Mouse (Mus musculus) left cerebral cortex, postnatal 14 days (tissue): ENCODE measurements around the gene E330009J07Rik. TPM values are rescaled to one million over a fixed set of nuclear protein-coding genes. Genes with fewer than 3 reads are reported as not detected.

Experiments
- DNase-seq, 2 experiments: peaks; one replicate each; pipeline ENCODE4 v3.0.0; 2021 to 2022; ENCODE audit warnings: low spot score in 2 of 2, mixed read lengths in 1 of 2
- intact Hi-C: fragments of 180-260 bp; cut with DNase I; formaldehyde crosslinking; loops from one replicate; pipeline ENCODE4 v1.15.1; 2025
- long read RNA-seq, 2 experiments: library from polyadenylated mRNA; stranded (forward); transcript quantifications; one replicate each; pipeline ENCODE4 v2.0.0; 2021
- total RNA-seq, 2 experiments: library from RNA; stranded (reverse); gene quantifications; 2 replicates each; pipeline ENCODE4 v1.2.3; 2021

E330009J07Rik gene
- 10 to 100 TPM; 38.6 to 45.2 TPM for total RNA-seq
- long read RNA-seq, experiment 1, full-length matches to known transcripts: 26 of 33 reads
- long read RNA-seq, experiment 1, partial matches to known transcripts: 0 of 33 reads
- long read RNA-seq, experiment 1, other reads (novel, unspliced or antisense): 7 of 33 reads
- long read RNA-seq, experiment 2, full-length matches to known transcripts: 25 of 31 reads
- long read RNA-seq, experiment 2, partial matches to known transcripts: 0 of 31 reads
- long read RNA-seq, experiment 2, other reads (novel, unspliced or antisense): 6 of 31 reads

DNA sequence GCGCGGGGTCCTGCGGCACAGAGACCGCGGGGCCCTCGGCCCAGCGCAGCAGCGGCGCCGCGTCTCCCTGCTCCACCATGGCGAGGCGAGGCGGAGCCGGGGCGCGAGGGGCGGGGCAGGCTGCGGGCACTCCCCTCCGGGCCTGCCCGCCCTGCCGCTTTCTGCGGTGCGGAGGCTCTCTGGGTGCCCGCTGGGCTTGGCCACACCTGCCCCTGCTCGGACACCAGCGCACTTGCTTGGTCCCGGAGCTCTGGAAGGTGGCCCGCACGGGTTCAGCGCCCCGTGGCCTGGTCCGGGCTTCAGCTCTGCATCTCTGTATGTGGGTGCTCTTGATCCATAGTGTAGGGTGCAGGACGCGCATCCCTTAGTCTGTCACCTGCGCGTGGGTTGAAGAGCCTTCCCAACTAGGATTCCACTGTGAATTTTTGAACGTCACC lies at the start of gene E330009J07Rik:
E330009J07Rik (minus strand) TSS at position 89 of the 437 bp plus-strand sequence.
- peak; percentile 67 to 75 for DNase-seq
- intact Hi-C loops: loop anchor here (5.0 kb wide), 1 partner anchor 36 kb away; the partner anchor contains the start of gene Ssbp1

DNA sequence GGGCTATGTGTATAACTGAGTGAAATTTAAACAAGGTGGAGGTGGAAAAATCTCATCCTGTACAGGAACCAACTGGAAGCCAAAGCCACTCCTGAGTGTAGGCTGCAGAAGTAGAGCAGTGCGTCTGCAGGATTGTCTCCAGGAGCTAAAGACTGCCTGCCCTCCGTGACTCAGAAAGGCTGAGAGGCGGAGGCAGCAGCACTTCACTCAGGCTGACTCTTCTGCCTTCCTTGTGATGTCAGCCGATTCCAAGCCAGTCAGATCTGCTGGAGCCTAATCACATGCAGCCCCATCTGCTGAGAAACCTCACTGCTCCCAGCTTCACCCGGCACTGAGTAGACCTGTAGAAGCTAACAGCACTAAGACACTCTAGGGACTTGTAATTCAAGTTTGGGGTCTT lies 46.4 kb upstream of the E330009J07Rik start:
- DNase-seq: no peak
- intact Hi-C loops: no loop called here

DNA sequence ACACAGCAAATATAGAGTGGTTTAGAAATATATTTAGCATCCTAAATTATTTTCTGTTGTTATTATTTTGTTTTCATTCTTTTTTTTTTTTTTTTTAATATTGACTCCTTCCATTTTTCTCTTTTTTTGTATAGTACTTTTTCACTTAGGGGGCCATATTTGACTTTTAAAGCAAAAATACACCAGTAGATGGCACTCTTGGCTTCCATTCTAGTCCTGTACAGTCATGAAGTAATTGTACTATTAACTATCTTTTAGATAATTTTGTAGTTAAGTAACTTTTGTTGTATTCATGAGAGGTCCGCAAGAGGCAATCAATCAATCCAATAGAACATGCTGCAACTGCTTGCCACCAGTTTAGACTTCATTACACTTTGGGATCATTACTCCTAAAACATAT lies 43.8 kb upstream of the E330009J07Rik start:
- DNase-seq: peak; percentile 10 to 13
- intact Hi-C loops: loop anchor here (2.0 to 10.0 kb wide), 2 partner anchors 209 to 365 kb away; no protein-coding TSS in a partner anchor

DNA sequence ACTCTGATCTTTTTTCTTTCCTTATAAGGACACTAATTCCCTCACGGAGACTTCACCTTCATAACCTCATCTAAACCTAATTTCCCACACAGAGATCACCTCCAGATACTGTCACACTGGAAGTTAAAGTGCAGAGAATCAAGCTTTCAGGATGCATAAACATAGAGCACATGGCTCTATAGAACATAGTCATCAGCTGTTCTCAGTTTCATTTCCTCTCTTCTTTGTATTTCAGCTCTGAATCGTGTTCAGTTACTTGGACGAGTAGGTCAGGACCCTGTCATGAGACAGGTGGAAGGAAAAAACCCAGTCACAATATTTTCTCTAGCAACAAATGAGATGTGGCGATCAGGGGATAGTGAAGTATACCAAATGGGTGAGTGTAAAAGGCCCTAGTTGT lies 40.2 kb upstream of the E330009J07Rik start:
- intact Hi-C loops: loop anchor here (10.0 kb wide), 1 partner anchor 369 kb away; no protein-coding TSS in a partner anchor
- DNase-seq: no peak

DNA sequence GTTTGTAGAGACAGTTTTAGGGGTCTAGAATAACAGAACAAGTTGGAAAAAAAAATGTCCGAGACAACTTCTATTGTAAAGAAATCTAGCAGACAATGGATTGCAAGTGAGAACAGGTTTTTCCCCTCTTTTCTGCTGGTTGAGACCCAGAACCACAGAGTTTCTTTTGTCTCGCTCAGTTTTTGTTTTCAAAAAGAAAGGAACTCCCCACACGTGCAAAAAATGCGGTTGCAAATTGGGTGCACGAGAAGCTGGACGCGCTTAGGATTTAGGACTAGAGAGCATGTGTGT lies 35.7 kb upstream of the E330009J07Rik start:
- intact Hi-C loops: loop anchor here (5.0 to 10.0 kb wide), 2 partner anchors 34 to 373 kb away; partner anchors contain the start of genes E330009J07Rik and Wee2
- DNase-seq: no peak

DNA sequence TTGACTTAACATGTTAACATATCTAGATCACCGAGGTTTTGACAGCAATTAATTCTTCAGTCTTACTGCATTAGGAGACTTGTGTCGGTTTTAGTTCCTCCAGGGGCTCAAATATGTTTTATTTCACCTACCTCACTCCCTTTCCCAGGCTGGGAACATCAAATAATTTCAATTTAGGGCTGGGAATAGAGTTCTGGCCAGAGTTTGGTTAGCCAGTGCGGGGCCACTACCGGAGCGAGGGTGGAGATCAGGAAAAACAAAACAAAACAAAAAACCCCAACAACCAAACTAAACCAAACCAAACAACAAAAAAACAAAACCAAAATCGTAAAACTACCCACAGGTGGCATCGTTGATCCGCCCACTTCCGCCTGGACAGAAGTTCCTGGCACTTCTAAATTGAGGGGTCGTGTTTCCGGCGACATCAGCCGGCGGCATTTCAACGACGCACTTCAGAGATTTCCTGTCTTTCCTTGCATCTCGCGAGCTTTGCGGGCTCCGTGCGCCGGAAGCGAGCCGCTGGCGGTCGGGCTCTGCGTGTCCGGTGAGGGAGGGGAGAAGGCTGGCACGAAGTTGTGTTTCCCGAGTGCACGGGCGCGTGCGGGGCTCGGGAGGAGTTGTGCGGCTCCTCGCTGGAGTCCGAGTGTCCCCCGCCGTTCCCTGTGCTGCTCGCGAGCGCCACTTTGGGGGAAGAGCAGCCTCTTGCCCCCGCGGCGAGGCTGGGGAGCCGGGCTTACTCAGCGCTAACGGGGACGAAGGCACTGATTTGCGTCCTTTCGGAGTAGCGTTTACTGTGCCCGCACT lies 35.2 kb upstream of the E330009J07Rik start, which contains the start of gene Ssbp1:
Ssbp1 (plus strand) TSS at position 437 of the 804 bp plus-strand sequence.
- DNase-seq: peak; percentile 93 to 95
- intact Hi-C loops: loop anchor here (5.0 to 10.0 kb wide), 2 partner anchors 34 to 374 kb away; partner anchors contain the start of genes E330009J07Rik and Wee2

DNA sequence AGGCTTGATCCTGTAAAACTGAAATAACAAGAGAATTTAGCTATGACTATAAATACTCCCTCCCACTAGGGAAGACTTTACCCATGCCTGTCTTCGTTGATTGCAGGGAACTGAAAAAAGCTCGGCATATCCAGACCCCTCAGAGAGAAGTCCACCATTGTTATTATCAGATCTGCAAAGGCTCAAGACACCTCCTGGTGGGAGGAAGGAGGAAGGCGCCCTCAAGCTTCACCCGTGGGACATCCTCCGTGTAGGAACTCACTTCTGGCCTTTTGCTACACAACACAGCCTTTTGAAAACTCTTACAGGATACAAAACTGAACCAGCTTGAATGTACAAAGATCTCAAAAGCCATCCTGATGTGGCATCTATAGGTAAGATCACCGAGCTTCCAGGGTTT lies 29.8 kb upstream of the E330009J07Rik start:
- DNase-seq: no peak
- intact Hi-C loops: no loop called here

DNA sequence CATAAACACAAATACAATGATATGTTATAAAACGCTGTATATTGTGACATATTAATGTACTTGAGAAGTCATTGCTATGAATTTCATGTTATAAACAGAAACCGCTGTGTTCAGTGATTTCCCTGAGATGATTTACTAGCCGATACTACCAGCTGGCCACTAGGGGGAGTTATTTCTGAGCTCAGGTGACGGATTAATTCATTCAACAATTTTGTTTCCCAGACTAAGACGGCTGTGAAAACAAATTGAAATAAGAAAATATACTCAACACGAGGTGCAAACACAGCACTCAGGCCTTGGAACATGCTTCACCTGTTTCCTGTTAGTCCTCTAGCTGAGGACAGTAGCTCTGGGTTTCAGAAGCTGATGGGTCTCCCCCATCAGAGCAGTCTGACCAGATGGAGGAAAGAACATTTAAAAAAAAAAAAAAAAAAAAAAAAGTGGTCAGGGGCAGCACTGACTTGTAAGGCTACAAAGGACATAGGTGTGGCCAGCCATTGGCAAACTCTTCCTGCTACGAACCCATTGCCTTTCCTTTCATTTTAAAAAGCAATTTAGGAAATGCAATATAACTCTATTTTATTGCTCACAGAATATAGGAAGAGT lies 18.6 kb upstream of the E330009J07Rik start:
- intact Hi-C loops: no loop called here
- no peak for DNase-seq

DNA sequence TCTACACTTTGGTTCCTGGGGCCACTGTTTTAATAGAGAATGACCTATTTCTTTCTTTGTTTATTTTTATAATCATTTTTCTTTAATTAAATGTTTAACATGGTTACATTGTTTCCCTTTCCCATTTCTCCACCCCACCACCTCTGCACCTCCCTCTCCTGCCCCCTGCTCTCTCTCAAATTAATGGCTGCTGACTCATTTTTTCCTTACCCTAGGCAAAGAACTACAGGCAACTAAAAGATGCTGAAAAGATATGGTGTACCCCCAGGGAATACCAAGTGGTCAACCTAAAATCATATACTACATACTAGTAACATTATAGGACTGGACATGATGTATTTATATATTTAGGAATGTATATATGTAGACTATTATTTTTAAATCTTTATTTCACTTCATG lies 12.7 kb upstream of the E330009J07Rik start:
- no peak for DNase-seq
- intact Hi-C loops: no loop called here

DNA sequence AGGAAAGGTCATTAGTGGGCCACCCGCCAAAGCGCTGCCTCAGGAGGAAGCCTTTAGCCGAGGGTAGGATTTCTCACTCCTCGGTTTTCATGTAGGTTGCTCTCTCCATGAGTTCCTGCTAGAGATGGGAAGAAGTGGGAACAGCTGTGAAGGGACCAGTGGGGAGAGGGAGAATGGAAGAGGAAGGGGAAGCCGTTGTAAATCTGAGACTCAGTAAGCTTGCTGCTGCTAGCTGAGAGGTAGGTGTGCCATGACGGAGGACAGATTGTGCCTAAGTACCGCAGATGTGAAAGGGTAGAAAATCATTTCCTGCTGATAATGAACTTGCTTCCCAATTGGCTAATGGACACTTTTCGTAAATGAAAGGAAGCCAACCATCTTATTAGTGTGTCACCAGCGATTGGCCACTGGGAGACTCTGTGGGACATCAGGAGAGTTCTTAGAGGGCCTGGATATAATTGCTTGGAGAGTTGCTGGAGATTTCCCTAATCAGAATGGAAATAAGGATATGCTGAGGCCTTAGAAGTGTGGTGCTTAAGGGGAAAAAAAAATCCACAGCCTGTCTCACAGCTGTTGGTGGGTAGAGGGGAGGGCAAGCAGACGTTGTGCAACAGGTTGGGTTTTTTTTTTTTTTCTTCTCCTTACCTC lies 7.5 kb upstream of the E330009J07Rik start:
- no peak for DNase-seq
- intact Hi-C loops: no loop called here

DNA sequence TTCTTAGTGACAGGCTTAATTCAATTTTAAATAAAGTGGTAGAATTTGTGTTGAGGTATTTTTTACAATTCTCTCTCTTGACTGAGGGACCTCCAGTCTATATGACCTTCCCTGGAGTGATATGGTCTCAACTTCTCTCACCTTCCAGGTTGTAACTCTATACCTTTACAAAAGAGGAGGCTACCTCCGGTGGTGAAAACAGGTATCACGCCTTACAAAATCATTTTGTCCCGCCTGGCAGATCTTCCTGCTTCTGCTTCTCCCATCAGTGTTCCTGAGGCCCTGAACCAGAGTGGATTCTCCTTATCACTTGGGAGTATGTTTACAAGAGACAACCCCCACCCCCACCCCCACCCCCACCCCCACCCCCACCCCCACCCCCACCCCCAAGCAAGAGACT lies 5.8 kb upstream of the E330009J07Rik start:
- intact Hi-C loops: no loop called here

DNA sequence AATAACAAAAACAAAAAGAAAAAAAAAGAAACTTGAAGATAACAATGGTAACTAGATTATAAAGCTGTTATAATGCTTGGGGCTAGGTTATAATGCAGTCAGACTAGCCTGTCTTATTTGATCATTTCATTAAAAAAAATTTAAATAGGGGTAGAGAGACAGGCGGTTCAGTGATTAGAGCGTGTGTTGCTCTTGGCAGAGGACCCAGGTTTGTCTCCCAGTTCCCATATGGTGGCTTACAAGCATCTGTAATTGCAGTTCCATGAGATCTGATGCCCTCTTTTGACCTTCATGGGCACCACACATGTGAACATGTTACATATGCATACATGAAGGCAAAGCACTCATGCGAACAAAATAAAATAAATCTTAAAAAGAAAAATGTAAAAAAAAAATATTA lies 5.3 kb upstream of the E330009J07Rik start:
- no peak for DNase-seq
- intact Hi-C loops: no loop called here

More for the DNA sequence above, 5.8 kb upstream of the E330009J07Rik start:
- no peak for DNase-seq

DNA sequence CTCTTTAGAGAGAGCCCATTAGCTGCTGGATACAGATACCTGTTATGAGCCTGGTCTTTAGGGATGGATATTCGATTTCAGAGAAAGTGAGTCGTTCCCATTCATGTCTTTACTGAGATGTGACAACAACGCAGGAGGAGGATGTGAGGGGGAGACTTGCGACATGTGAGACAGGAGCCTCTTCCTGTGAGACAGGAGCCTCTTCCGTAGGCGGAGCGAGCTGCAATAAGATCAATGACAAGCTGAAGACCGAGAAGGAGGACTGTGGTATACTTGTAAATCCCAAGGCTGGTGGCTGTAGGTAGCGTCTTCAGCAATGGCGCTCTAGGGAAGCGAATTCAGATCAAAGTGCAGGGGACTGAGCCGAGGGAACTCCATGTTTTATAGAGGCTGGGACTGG lies 3.8 kb upstream of the E330009J07Rik start:
- no peak for DNase-seq
- intact Hi-C loops: loop anchor here (5.0 kb wide), 1 partner anchor 33 kb away; the partner anchor contains the start of gene Ssbp1

DNA sequence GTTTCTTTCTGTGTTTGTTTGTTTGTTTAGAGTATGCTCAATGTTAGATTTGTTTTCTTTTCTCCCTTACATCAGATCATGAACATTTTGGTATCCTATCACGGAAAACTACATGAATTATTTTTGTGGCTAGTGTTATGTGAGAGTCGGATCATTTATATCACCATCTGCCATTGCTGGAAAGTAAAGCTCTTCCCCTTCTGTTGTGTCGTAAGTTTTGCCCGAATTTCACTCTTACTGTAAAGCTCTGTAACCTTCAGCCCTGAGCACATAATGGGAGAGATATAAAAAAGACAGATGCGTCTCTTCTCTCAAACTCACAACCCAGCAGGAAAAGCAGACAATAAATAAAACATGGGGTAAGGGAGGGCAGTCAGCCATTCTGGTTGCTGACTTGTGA lies 3.0 kb upstream of the E330009J07Rik start, which contains the start of gene Wee2:
Wee2 (plus strand) TSS at position 153 of the 400 bp plus-strand sequence.
- intact Hi-C loops: loop anchor here (5.0 kb wide), 1 partner anchor 33 kb away; the partner anchor contains the start of gene Ssbp1
- no peak for DNase-seq

DNA sequence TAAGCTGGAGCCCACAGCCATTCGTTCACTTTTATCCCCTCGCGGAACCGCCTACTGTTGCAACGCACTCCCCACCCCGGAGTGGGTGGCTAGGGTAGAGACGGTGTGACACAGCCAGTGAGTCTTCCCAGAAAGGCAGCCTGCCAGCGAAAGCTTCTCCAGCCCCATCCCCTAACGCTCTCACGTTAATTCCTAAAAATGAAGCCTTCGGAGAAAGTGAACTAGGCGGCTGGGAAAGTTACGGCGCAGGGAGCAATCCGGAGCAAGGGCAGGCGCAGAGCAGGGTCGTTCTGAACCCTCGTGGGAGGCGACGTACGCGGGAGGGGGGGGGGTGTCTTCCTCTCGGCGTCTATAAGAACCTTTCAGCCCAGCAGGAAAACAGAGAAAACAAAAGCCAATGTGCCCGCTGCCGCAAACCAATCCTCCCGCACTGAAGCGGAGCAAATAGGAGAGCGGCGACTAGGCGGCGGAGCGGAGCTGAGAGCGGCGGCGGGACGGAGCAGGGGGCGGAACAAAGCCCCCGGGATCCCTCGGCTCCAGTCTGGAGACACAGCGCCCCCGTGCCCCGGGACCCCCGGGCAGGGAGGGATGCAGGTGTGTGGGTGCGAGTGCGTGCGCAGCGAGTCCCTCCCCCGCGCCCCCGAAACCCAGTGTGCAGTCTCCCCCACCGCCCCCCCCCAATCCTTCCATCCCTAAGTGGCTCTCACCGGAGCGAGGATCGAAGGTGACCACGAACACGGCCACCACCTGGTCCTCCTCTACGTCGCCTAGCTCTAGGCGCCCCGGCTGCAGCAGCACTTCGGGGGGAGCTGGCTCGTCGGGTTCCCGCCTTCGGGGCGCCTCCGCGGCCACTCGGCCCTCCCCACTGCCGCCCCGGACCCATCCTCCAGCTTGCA lies 536 bp downstream of the E330009J07Rik start:
- intact Hi-C loops: loop anchor here (5.0 kb wide), 1 partner anchor 37 kb away; the partner anchor contains the start of gene Ssbp1
- peak; percentile 69 to 78 for DNase-seq

DNA sequence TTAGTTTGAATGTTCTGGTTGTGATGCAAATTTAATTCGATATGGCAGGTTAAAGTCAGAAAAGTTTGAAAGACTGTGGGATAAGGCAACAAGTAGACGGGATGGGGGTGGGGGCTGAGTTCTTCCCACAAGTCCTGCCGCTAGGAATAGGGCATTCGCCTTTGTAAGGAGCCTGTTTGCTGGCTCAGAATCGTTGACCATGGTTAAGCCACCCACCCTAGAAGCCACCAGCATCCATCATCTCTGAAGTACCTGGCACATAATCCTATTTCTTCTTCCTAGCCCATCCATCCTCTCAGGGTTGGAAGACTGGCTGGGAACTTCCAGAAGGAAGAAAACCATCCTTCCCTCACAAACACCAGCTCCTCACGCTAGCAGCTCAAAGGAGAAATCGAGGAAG lies 1.2 kb downstream of the E330009J07Rik start:
- intact Hi-C loops: loop anchor here (5.0 kb wide), 1 partner anchor 38 kb away; the partner anchor contains the start of gene Ssbp1
- DNase-seq: no peak

DNA sequence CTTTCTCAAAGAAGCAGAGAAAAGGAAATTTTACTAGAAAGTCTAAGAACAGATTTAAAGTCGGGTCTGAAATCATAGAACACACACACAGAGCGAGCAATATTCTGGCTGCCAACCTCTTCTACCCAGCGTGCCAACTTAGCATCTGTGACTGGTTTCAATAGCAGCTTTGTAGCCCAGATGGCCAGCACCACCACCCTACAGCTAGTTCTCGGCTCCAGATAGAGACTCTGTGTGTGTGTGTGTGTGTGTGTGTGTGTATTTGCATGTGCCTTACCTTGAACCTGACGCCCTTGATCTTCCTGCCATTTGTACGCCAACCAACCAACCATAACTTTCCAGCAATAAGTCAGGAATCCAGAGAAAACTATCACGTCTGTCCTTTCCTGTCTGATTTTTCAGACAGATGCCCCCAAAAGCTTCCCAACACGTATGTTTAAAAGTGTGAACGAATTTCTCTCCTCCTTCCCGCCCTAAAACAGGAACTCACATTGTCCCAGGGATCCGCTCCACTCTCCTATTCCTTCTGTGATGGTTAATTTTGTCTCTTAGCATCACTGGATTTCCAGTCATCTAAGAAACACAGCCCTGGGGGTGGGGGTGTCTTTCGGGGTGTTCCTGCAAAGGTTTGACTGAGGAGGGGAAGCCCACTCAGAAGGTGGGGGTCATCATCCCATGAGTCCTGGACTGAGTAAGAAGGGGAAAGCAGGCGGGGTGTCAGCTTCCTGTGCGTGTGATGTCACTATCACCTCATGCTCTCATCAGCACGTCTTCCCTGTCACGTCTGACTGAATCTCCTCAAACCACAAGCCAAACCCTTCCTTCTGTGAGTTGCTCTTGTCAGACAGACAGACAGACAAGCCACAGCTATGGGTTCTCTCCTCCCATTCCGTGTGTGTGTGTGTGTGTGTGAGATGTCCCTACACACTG lies 3.3 kb downstream of the E330009J07Rik start:
- intact Hi-C loops: no loop called here
- DNase-seq: peak; percentile 66 to 79
